Mouse (Mus musculus): ENCODE data around the gene Plekhm1. TPM values are rescaled to one million over a fixed set of nuclear protein-coding genes. Genes with fewer than 3 reads are reported as not detected.
"Not testable (repeated sequence)": the region's sequence is repeated elsewhere in the genome, so short reads cannot be mapped to it uniquely, and the experiment has no call there.

The Plekhm1 gene
- 8.0 and 11.6 TPM in 2 replicates for polyA plus RNA-seq (2014; fragmentation: Nextera tagmentation; extraction: Ambion mirVana)

- WGBS, result under 1% methylated on average over 67 of the region's 67 CpGs
- ATAC-seq (ENCODE audit: low FRiP score, low TSS enrichment), result peak; percentile 98
- peak within 1 kb of the TSS; percentile 83 for H3K4me3 ChIP-seq (replicated peaks; ENCODE audit: low read depth, low read length)
These were observed at the start of gene Plekhm1 for GRCm38 (mm10) chr11:103411981-103412949. Plekhm1 (minus strand) TSS chr11:103412687.

GRCm38 (mm10) chr11:103451105-103451504 lies 38.6 kb upstream of the Plekhm1 start:
- 37% methylated on average over 1 of the region's 1 CpGs for WGBS
- not testable (repeated sequence) for H3K4me1 ChIP-seq (ENCODE audit: control insufficient read depth, insufficient read depth, low read length)

More at GRCm38 (mm10) chr11:103411981-103412949, at the start of gene Plekhm1:
- H3K4me1 ChIP-seq (ENCODE audit: control insufficient read depth, insufficient read depth, low read length), result peaks cover 16% of the 10 kb centered on the region
- peak within 1 kb of the TSS; percentile 88 for H3K4me2 ChIP-seq (ENCODE audit: low read length)
- H3K27ac ChIP-seq (replicated peaks; ENCODE audit: low read depth, low read length), result peak within 1 kb of the TSS; percentile 81
- H3K9me3 ChIP-seq (ENCODE audit: control insufficient read depth, low read length), result no peaks in the 10 kb centered on the region
- H3K36me3 ChIP-seq (ENCODE audit: control insufficient read depth, insufficient read depth, low read length), result no peaks in the 10 kb centered on the region
- peak within 1 kb of the TSS; percentile 81 for H3K9ac ChIP-seq (replicated peaks; ENCODE audit: low read length)
- DNase-seq, result peak; percentile 99
- H3K27me3 ChIP-seq (ENCODE audit: control insufficient read depth, insufficient read depth, low read length), result no peaks in the 10 kb centered on the region

DNA sequence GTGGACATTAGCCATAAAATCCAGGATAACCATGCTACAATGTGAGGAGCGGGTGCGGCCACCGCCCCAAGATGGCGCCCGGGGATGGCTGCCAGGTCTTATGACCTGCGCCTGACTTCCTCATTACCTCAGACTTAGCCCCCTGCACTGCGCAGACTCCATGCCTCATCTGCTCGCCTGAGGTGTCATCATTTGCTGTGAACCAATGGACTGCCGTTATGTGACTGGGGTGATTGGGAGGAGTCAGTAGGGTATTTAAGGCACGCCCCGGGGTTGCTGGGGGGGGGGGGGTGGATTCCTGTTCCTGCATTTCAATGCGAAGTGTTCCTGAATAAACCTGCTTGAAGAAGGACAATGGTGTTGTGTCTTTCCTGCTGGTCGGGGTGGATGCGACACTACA lies 37.2 kb upstream of the Plekhm1 start:
- not testable (repeated sequence) for H3K36me3 ChIP-seq (ENCODE audit: control insufficient read depth, insufficient read depth, low read length); H3K27me3 ChIP-seq (ENCODE audit: control insufficient read depth, insufficient read depth, low read length); H3K9me3 ChIP-seq (ENCODE audit: control insufficient read depth, low read length); H3K4me2 ChIP-seq (ENCODE audit: low read length); H3K4me3 ChIP-seq (replicated peaks; ENCODE audit: low read depth, low read length); H3K27ac ChIP-seq (replicated peaks; ENCODE audit: low read depth, low read length); ATAC-seq (ENCODE audit: low FRiP score, low TSS enrichment); H3K9ac ChIP-seq (replicated peaks; ENCODE audit: low read length); DNase-seq; H3K4me1 ChIP-seq (ENCODE audit: control insufficient read depth, insufficient read depth, low read length)
- WGBS, result 89% methylated on average over 14 of the region's 14 CpGs

More at GRCm38 (mm10) chr11:103451105-103451504, 38.6 kb upstream of the Plekhm1 start:
- not testable (repeated sequence) for H3K27ac ChIP-seq (replicated peaks; ENCODE audit: low read depth, low read length); H3K9ac ChIP-seq (replicated peaks; ENCODE audit: low read length); H3K27me3 ChIP-seq (ENCODE audit: control insufficient read depth, insufficient read depth, low read length); H3K4me2 ChIP-seq (ENCODE audit: low read length); DNase-seq; H3K4me3 ChIP-seq (replicated peaks; ENCODE audit: low read depth, low read length); H3K9me3 ChIP-seq (ENCODE audit: control insufficient read depth, low read length); H3K36me3 ChIP-seq (ENCODE audit: control insufficient read depth, insufficient read depth, low read length); ATAC-seq (ENCODE audit: low FRiP score, low TSS enrichment)

- 94% methylated on average over 3 of the region's 3 CpGs for WGBS
- Histone ChIP-seq H3K9ac (replicated peaks; ENCODE audit: low read length) (no peak overlapping the region), H3K4me2 (ENCODE audit: low read length) (no peak overlapping the region), H3K36me3 (ENCODE audit: control insufficient read depth, insufficient read depth, low read length) (no peaks in the 10 kb centered on the region), H3K27me3 (ENCODE audit: control insufficient read depth, insufficient read depth, low read length) (no peaks in the 10 kb centered on the region), H3K27ac (replicated peaks; ENCODE audit: low read depth, low read length) (no peak overlapping the region), H3K4me3 (replicated peaks; ENCODE audit: low read depth, low read length) (no peak overlapping the region), H3K4me1 (ENCODE audit: control insufficient read depth, insufficient read depth, low read length) (no peaks in the 10 kb centered on the region), H3K9me3 (ENCODE audit: control insufficient read depth, low read length) (no peaks in the 10 kb centered on the region)
- no peak for DNase-seq
- ATAC-seq (ENCODE audit: low FRiP score, low TSS enrichment), result no peak
These were observed 31.2 kb upstream of the Plekhm1 start for GRCm38 (mm10) chr11:103443678-103444077.

GRCm38 (mm10) chr11:103436282-103436681 lies 23.8 kb upstream of the Plekhm1 start:
- H3K9me3 ChIP-seq (ENCODE audit: control insufficient read depth, low read length), result no peaks in the 10 kb centered on the region
- H3K4me2 ChIP-seq (ENCODE audit: low read length), result no peak overlapping the region
- DNase-seq (no peak), ATAC-seq (ENCODE audit: low FRiP score, low TSS enrichment) (no peak)
- WGBS, result 95% methylated on average over 5 of the region's 5 CpGs
- no peak overlapping the region for H3K9ac ChIP-seq (replicated peaks; ENCODE audit: low read length)
- no peak overlapping the region for H3K4me3 ChIP-seq (replicated peaks; ENCODE audit: low read depth, low read length)
- H3K4me1 ChIP-seq (ENCODE audit: control insufficient read depth, insufficient read depth, low read length), result no peaks in the 10 kb centered on the region
- no peaks in the 10 kb centered on the region for H3K27me3 ChIP-seq (ENCODE audit: control insufficient read depth, insufficient read depth, low read length)
- H3K27ac ChIP-seq (replicated peaks; ENCODE audit: low read depth, low read length), result no peak overlapping the region
- no peaks in the 10 kb centered on the region for H3K36me3 ChIP-seq (ENCODE audit: control insufficient read depth, insufficient read depth, low read length)

DNA sequence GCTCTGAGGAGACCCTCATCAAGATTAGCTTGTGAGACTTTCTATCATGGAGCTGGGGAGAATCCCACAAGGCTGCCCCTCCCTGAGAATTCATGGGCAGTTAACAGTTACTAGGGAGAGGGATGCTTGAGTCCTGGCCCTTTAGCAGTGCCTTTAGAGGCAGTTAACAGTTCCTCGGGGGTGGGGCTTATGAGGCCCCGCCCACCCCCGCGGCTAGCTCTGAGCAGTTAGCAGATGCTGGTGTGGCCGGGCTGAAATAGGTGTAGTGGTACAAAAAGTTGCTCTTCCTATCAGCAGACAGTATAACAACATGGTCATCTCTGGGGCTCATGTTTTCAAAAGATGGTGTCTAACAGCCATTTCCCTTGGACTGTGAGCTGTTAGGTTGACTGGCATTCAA lies 12.5 kb upstream of the Plekhm1 start:
- H3K4me1 ChIP-seq (ENCODE audit: control insufficient read depth, insufficient read depth, low read length), result no peaks in the 10 kb centered on the region
- no peak overlapping the region for H3K9ac ChIP-seq (replicated peaks; ENCODE audit: low read length)
- ATAC-seq (ENCODE audit: low FRiP score, low TSS enrichment) (no peak), DNase-seq (no peak)
- no peaks in the 10 kb centered on the region for H3K27me3 ChIP-seq (ENCODE audit: control insufficient read depth, insufficient read depth, low read length)
- no peak overlapping the region for H3K27ac ChIP-seq (replicated peaks; ENCODE audit: low read depth, low read length)
- H3K36me3 ChIP-seq (ENCODE audit: control insufficient read depth, insufficient read depth, low read length), result no peaks in the 10 kb centered on the region
- 32% methylated on average over 5 of the region's 5 CpGs for WGBS
- H3K4me2 ChIP-seq (ENCODE audit: low read length), result no peak overlapping the region
- H3K9me3 ChIP-seq (ENCODE audit: control insufficient read depth, low read length), result no peaks in the 10 kb centered on the region
- no peak overlapping the region for H3K4me3 ChIP-seq (replicated peaks; ENCODE audit: low read depth, low read length)

- WGBS, result 87% methylated on average over 13 of the region's 13 CpGs
- H3K27ac ChIP-seq (replicated peaks; ENCODE audit: low read depth, low read length), result no peak overlapping the region
- H3K27me3 ChIP-seq (ENCODE audit: control insufficient read depth, insufficient read depth, low read length), result no peaks in the 10 kb centered on the region
- no peaks in the 10 kb centered on the region for H3K4me1 ChIP-seq (ENCODE audit: control insufficient read depth, insufficient read depth, low read length)
- H3K36me3 ChIP-seq (ENCODE audit: control insufficient read depth, insufficient read depth, low read length), result no peaks in the 10 kb centered on the region
- no peak overlapping the region for H3K4me3 ChIP-seq (replicated peaks; ENCODE audit: low read depth, low read length)
- H3K4me2 ChIP-seq (ENCODE audit: low read length), result no peak overlapping the region
- DNase-seq (no peak), ATAC-seq (ENCODE audit: low FRiP score, low TSS enrichment) (no peak)
- no peak overlapping the region for H3K9ac ChIP-seq (replicated peaks; ENCODE audit: low read length)
- H3K9me3 ChIP-seq (ENCODE audit: control insufficient read depth, low read length), result no peaks in the 10 kb centered on the region
These were observed 7.2 kb upstream of the Plekhm1 start for GRCm38 (mm10) chr11:103419667-103420066.

GRCm38 (mm10) chr11:103419226-103419625 lies 6.7 kb upstream of the Plekhm1 start:
- no peaks in the 10 kb centered on the region for H3K36me3 ChIP-seq (ENCODE audit: control insufficient read depth, insufficient read depth, low read length)
- H3K4me2 ChIP-seq (ENCODE audit: low read length), result no peak overlapping the region
- no peaks in the 10 kb centered on the region for H3K4me1 ChIP-seq (ENCODE audit: control insufficient read depth, insufficient read depth, low read length)
- H3K27ac ChIP-seq (replicated peaks; ENCODE audit: low read depth, low read length), result no peak overlapping the region
- H3K4me3 ChIP-seq (replicated peaks; ENCODE audit: low read depth, low read length), result no peak overlapping the region
- H3K27me3 ChIP-seq (ENCODE audit: control insufficient read depth, insufficient read depth, low read length), result no peaks in the 10 kb centered on the region
- DNase-seq, result no peak
- no peak for ATAC-seq (ENCODE audit: low FRiP score, low TSS enrichment)
- 82% methylated on average over 5 of the region's 5 CpGs for WGBS
- H3K9ac ChIP-seq (replicated peaks; ENCODE audit: low read length), result no peak overlapping the region
- H3K9me3 ChIP-seq (ENCODE audit: control insufficient read depth, low read length), result no peaks in the 10 kb centered on the region

DNA sequence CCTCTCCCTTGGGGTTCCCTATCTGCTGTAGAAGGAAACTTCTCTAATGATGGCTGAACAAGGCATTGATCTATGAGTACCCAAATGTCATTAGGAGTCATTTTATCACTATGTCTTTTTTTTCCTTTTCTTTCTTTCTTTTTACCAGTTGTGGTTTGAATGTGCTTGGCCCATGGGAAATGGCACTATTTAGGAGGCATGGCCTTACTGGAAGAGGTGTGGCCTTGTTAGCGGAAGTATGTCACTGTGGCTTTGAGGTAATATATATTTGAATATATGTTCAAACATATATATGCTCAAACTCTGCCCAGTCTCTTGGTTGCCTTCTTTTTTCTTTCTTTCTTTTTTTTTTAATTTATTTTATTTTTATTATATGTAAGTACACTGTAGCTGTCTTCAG lies 1.0 kb upstream of the Plekhm1 start:
- Histone ChIP-seq H3K36me3 (ENCODE audit: control insufficient read depth, insufficient read depth, low read length) (no peaks in the 10 kb centered on the region), H3K9me3 (ENCODE audit: control insufficient read depth, low read length) (no peaks in the 10 kb centered on the region), H3K9ac (replicated peaks; ENCODE audit: low read length) (no peak overlapping the region), H3K27ac (replicated peaks; ENCODE audit: low read depth, low read length) (no peak overlapping the region), H3K27me3 (ENCODE audit: control insufficient read depth, insufficient read depth, low read length) (no peaks in the 10 kb centered on the region), H3K4me2 (ENCODE audit: low read length) (peak overlapping the region; percentile 88), H3K4me3 (replicated peaks; ENCODE audit: low read depth, low read length) (no peak overlapping the region; the same call in 1 of the 2 replicates), H3K4me1 (ENCODE audit: control insufficient read depth, insufficient read depth, low read length) (peaks cover 16% of the 10 kb centered on the region)
- ATAC-seq (ENCODE audit: low FRiP score, low TSS enrichment) (no peak), DNase-seq (no peak)
- WGBS, result 83% methylated on average over 1 of the region's 1 CpGs

All from midbrain, embryonic 14.5 days (tissue).